Mouse (Mus musculus): ENCODE measurements around the gene Aldh1a7. TPM values are rescaled to one million over a fixed set of nuclear protein-coding genes. Genes with fewer than 3 reads are reported as not detected.

Gene Aldh1a7
- 0.08 TPM in 2 replicates for polyA plus RNA-seq (2015; fragmentation: Nextera tagmentation; extraction: Ambion mirVana)

DNA sequence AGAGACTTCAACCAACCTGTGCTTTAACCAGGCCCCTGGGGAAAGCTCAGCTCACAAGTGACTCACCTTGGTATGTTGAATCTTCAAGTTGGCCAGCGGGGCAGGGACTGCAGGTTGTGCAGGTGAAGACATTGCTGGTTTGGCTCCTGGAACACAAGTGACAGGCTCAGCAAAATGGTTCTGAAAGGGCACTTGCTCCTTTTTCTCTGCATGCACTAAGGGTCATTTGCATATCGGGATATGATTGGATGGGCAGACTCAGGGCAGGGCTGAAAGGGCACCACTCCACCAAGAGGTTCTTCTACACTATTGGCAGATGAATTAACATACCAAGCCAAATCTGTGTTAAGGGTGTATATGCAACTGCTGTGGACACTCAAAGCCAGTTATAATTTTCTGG is at the start of gene Aldh1a7:
Gene Aldh1a7 (minus strand): TSS at position 182 of the 400 bp plus-strand sequence.
- Histone ChIP-seq H3K4me3 (no peak within 1 kb of the TSS), H3K9ac (no peak within 1 kb of the TSS), H3K36me3 (ENCODE audit: poor library complexity, severe bottlenecking) (no peaks in the 10 kb centered on the region), H3K4me2 (no peak within 1 kb of the TSS), H3K4me1 (no peaks in the 10 kb centered on the region), H3K27me3 (no peaks in the 10 kb centered on the region), H3K27ac (no peak within 1 kb of the TSS), H3K9me3 (replicated peaks) (no peaks in the 10 kb centered on the region)
- ATAC-seq = no peak
- 46% methylated on average over 2 of the region's 2 CpGs for WGBS

DNA sequence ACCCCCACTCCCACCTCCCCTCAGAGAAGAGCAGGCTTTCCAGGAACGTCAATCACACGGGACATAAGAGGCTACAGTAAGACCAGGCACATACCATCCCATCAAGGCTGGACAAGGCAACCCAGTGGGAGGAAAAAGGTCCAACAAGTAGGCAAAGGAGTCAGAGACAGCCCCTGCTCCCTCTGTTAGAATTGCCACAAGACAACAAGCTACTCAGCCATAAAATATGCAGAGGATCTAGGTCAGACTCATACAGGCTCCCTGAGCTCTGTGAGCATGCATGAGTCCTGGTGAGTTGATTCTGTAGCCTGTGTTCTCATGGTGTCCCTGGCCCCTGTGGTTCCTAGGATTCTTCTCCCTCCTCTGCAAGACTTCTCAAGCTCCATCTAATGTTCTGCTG is 48.3 kb upstream of the Aldh1a7 start:
- Histone ChIP-seq H3K9me3 (replicated peaks) (no peaks in the 10 kb centered on the region), H3K27me3 (no peaks in the 10 kb centered on the region), H3K27ac (no peak overlapping the region), H3K4me2 (no peak overlapping the region), H3K9ac (no peak overlapping the region), H3K4me1 (no peaks in the 10 kb centered on the region), H3K4me3 (no peak overlapping the region), H3K36me3 (ENCODE audit: poor library complexity, severe bottlenecking) (no peaks in the 10 kb centered on the region)
- ATAC-seq = no peak
- WGBS = 83% methylated on average over 2 of the region's 2 CpGs

DNA sequence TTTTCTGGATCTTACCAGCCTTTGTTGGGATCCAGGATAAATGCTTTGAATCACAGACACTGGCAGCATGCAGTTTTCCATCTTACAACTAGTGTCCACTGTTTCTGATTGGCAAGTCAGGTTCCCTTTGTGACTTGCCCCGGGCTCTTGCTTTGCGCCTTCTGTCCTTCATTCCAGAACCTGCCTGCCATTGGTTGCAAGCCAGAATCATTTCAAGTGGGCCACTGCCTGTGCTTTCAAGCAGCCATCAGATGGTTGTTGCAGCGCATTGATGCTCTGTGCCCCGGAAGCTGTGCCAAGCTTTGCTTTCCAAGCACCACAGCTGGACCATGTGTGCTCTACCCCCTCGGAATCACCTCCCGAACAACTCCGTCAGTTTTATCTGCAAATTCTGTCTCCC is 46.6 kb upstream of the Aldh1a7 start:
- H3K4me3 ChIP-seq = no peak overlapping the region
- no peak overlapping the region for H3K4me2 ChIP-seq
- no peaks in the 10 kb centered on the region for H3K27me3 ChIP-seq
- H3K9ac ChIP-seq = no peak overlapping the region
- WGBS = 90% methylated on average over 7 of the region's 7 CpGs
- no peak for ATAC-seq
- no peak overlapping the region for H3K27ac ChIP-seq
- no peaks in the 10 kb centered on the region for H3K36me3 ChIP-seq (ENCODE audit: poor library complexity, severe bottlenecking)
- no peaks in the 10 kb centered on the region for H3K4me1 ChIP-seq
- H3K9me3 ChIP-seq (replicated peaks) = no peaks in the 10 kb centered on the region

DNA sequence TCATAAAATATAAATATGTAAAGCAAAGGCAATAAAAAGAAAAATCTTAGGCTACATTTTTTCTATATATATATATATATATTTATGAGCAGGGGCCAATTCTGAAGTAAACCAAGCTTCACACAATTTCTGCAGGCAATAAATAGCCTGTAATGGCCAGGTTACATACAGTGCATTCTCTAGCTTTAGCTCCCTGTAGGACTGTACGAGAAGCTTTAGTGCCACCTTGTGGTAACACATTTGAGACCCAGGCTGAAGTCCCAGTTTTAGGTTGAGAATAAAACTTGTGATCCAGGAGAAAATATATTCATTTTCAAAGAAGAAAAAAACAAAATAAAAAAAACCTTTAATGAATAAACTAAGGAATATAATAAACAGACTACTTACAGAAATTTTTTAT is 36.9 kb upstream of the Aldh1a7 start:
- WGBS = 40% methylated on average over 1 of the region's 1 CpGs
- Histone ChIP-seq H3K9ac (no peak overlapping the region), H3K9me3 (replicated peaks) (no peaks in the 10 kb centered on the region), H3K27ac (no peak overlapping the region), H3K4me2 (no peak overlapping the region), H3K27me3 (no peaks in the 10 kb centered on the region), H3K36me3 (ENCODE audit: poor library complexity, severe bottlenecking) (no peaks in the 10 kb centered on the region), H3K4me3 (no peak overlapping the region), H3K4me1 (no peaks in the 10 kb centered on the region)
- peak; percentile 89 for ATAC-seq

DNA sequence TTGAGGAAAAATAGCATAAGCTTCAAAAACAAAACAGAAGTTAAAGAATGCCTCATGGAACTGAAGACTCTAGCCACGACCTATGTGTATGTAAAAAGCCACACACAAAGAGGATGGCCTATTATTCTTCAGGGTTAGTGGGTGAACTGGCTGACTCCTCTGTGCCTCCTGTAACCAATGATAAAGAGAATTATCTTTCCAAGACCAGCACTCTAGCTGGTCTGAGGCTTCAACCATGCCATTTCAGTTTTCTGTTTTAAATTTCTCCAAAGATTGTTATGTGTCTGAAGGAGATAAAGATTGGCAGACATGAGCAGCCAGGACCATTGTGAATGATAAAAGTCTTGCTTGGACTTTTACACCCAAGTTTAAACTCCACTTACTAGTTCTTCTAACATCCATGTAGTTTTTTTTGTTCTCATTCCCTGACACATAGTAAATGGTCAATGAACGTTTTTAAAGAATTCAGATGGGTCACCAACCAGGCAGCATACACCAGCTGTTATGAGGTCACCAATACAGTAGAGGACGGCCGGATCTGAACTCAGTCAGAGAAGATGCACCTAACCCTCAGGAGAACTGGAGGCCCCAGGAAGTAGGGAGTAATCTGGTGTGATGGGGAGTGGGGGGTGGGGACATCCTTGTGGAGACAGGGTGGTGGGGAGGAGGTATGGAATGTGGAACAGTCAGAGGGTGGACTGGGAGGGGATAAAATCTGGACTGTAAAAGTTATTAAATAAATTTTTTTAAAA is 34.5 kb upstream of the Aldh1a7 start:
- no peaks in the 10 kb centered on the region for H3K27me3 ChIP-seq
- H3K4me2 ChIP-seq = no peak overlapping the region
- no peaks in the 10 kb centered on the region for H3K4me1 ChIP-seq
- H3K4me3 ChIP-seq = no peak overlapping the region
- no peak for ATAC-seq
- H3K27ac ChIP-seq = no peak overlapping the region
- H3K9me3 ChIP-seq (replicated peaks) = no peaks in the 10 kb centered on the region
- no peak overlapping the region for H3K9ac ChIP-seq
- 77% methylated on average over 4 of the region's 4 CpGs for WGBS
- H3K36me3 ChIP-seq (ENCODE audit: poor library complexity, severe bottlenecking) = no peaks in the 10 kb centered on the region

DNA sequence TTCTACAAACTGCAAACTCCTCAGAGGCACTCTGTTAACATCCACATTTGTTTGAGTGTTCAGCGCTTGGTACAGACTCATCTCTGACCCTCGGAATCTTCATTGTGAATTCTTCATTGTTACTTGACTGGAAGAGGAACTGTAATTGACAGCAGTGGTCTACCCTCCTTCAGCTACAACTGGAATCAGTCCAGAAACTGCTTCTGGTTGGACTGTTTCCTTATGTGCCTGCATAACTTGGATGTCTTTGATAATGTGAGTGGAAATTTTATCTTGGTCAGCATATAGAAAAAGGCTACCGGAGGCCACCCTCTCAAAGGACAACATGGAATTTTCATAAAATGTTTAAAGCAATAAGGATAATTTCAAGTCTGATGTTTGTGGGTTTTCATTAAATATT is 33.8 kb upstream of the Aldh1a7 start:
- Histone ChIP-seq H3K27ac (no peak overlapping the region), H3K4me1 (no peaks in the 10 kb centered on the region), H3K9ac (no peak overlapping the region), H3K4me2 (no peak overlapping the region), H3K36me3 (ENCODE audit: poor library complexity, severe bottlenecking) (no peaks in the 10 kb centered on the region), H3K27me3 (no peaks in the 10 kb centered on the region), H3K9me3 (replicated peaks) (no peaks in the 10 kb centered on the region), H3K4me3 (no peak overlapping the region)
- WGBS = 77% methylated on average over 3 of the region's 3 CpGs
- ATAC-seq = no peak

DNA sequence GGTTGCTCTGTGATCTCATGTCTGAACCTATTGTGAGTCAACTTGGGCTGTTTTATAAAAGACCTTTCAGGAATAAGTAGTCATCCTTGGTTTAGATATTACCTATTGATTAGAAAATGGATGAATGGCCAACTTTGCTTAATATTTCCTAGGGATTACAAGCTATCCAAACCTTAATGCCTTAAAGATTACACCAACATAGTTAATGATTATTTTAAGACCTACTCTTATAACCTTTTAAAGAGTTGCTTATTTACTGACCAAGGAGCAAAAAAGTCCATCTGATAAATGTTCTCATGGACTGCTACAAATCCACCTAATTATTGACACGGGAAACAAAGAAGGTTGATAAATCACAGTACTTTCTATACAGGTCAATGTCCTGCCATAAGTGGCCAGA is 17.3 kb upstream of the Aldh1a7 start:
- Histone ChIP-seq H3K9ac (no peak overlapping the region), H3K27ac (no peak overlapping the region), H3K9me3 (replicated peaks) (no peaks in the 10 kb centered on the region), H3K4me1 (no peaks in the 10 kb centered on the region), H3K4me2 (no peak overlapping the region), H3K27me3 (no peaks in the 10 kb centered on the region), H3K36me3 (ENCODE audit: poor library complexity, severe bottlenecking) (no peaks in the 10 kb centered on the region), H3K4me3 (no peak overlapping the region)
- no peak for ATAC-seq
- WGBS = 80% methylated on average over 1 of the region's 1 CpGs

DNA sequence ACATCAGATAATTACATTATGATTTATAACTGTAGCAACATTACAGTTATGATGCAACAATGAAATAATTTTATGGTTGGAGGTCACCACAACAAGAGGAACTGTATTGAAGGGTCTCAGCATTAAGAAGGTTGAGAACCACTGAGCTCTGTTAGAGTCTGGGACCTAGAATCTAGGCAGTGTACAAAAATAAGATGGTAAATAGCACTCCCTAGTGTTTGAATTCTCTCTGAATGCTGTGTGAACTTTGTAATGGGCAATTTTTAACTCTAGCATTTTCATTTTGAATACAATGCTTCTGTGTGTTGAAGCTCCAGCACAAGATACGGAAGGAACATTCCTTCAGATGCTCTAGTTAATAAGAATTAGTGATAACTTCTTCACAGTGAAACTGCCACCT is 916 bp upstream of the Aldh1a7 start:
- H3K27ac ChIP-seq = no peak overlapping the region
- no peaks in the 10 kb centered on the region for H3K4me1 ChIP-seq
- ATAC-seq = no peak
- H3K27me3 ChIP-seq = no peaks in the 10 kb centered on the region
- no peak overlapping the region for H3K9ac ChIP-seq
- H3K9me3 ChIP-seq (replicated peaks) = no peaks in the 10 kb centered on the region
- H3K4me2 ChIP-seq = no peak overlapping the region
- no peak overlapping the region for H3K4me3 ChIP-seq
- no peaks in the 10 kb centered on the region for H3K36me3 ChIP-seq (ENCODE audit: poor library complexity, severe bottlenecking)
- 89% methylated on average over 1 of the region's 1 CpGs for WGBS

DNA sequence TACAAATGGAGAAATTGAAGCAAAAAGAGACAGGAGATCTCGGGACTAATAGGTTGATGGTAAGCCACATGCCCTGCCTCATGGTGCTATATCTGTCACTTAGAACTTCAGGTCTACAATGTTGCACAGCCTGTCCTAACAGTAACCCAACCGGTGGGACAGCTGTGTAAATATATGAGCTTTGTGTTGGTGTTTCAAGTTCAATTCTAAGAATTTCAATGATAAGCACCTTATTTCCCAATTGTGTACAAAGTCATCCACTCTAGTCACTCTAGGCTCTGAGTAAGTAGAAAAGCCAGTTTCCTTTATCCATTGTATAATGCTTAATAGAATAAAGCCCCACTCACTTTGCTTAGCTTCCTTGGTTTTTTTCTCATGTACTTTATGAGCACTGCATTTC is 4.4 kb downstream of the Aldh1a7 start:
- no peak for ATAC-seq
- no peak overlapping the region for H3K27ac ChIP-seq
- H3K27me3 ChIP-seq = no peaks in the 10 kb centered on the region
- no peaks in the 10 kb centered on the region for H3K36me3 ChIP-seq (ENCODE audit: poor library complexity, severe bottlenecking)
- H3K4me3 ChIP-seq = no peak overlapping the region
- H3K9me3 ChIP-seq (replicated peaks) = no peaks in the 10 kb centered on the region
- H3K9ac ChIP-seq = no peak overlapping the region
- WGBS = 88% methylated on average over 2 of the region's 2 CpGs
- no peaks in the 10 kb centered on the region for H3K4me1 ChIP-seq
- H3K4me2 ChIP-seq = no peak overlapping the region

DNA sequence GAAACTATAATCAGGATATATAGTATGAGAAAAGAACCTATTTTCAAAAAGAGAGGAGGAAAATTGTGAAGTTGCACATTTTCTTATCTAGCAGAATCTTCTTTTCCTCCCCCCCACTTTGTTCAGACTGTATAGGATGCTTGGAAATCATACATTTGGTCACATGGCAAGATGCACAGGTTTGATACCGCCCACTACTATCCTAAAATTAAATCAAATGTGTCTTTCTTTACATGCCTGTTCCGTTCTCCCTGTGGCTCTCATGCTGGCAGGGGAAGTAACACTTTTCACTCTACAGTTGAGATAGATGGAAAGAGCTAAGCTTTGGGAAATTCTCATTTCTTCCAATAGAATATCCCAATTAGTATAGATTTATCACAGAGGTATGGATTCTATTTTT is 7.1 kb downstream of the Aldh1a7 start:
- Histone ChIP-seq H3K27me3 (no peaks in the 10 kb centered on the region), H3K4me1 (no peaks in the 10 kb centered on the region), H3K4me2 (no peak overlapping the region), H3K36me3 (ENCODE audit: poor library complexity, severe bottlenecking) (no peaks in the 10 kb centered on the region), H3K4me3 (no peak overlapping the region), H3K9ac (no peak overlapping the region), H3K27ac (no peak overlapping the region), H3K9me3 (replicated peaks) (no peaks in the 10 kb centered on the region)
- 90% methylated on average over 2 of the region's 2 CpGs for WGBS
- no peak for ATAC-seq

DNA sequence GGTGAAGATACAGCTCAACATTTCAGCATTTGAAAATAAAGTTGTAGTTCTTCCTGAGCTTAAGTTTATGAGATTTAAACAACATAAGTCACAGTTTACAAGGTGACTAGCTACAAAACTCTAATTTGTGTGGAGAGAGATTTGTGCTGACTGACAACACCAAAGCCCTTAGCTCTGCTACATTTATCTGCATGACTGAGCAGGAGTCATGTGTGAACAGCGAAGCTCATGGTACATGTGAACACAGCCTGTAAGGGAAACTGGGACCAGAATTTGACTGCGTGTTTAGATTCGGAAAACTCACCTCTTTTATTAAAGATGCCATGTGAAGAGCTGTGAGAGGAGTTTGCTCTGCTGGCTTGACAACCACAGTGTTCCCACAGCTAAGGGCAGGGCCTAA is 11.7 kb downstream of the Aldh1a7 start:
- Histone ChIP-seq H3K27me3 (no peaks in the 10 kb centered on the region), H3K9me3 (replicated peaks) (no peaks in the 10 kb centered on the region), H3K4me1 (no peaks in the 10 kb centered on the region), H3K4me2 (no peak overlapping the region), H3K4me3 (no peak overlapping the region), H3K9ac (no peak overlapping the region), H3K36me3 (ENCODE audit: poor library complexity, severe bottlenecking) (no peaks in the 10 kb centered on the region), H3K27ac (no peak overlapping the region)
- 69% methylated on average over 3 of the region's 3 CpGs for WGBS
- ATAC-seq = no peak

DNA sequence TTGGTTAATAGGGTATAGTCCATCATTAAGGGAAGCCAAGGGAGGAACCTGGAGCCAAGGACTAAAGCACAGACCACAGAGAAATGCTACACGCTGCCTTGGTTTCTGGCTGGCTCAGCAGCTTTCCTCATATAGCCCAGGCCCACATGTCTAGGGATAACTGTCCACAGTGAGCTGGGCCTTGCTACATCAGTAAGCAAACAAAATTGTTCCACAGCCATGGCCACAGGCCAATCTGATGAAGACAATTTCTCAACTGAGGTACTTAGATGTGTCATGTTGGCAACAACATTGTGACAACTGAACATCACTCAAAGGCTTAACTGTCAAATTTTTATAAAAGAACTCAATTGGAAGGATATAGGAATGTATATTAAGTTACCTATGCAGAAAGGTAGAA is 12.3 kb downstream of the Aldh1a7 start:
- H3K9ac ChIP-seq = no peak overlapping the region
- no peaks in the 10 kb centered on the region for H3K36me3 ChIP-seq (ENCODE audit: poor library complexity, severe bottlenecking)
- WGBS = 93% methylated on average over 1 of the region's 1 CpGs
- H3K27ac ChIP-seq = no peak overlapping the region
- ATAC-seq = no peak
- no peak overlapping the region for H3K4me2 ChIP-seq
- no peak overlapping the region for H3K4me3 ChIP-seq
- no peaks in the 10 kb centered on the region for H3K4me1 ChIP-seq
- no peaks in the 10 kb centered on the region for H3K9me3 ChIP-seq (replicated peaks)
- H3K27me3 ChIP-seq = no peaks in the 10 kb centered on the region

DNA sequence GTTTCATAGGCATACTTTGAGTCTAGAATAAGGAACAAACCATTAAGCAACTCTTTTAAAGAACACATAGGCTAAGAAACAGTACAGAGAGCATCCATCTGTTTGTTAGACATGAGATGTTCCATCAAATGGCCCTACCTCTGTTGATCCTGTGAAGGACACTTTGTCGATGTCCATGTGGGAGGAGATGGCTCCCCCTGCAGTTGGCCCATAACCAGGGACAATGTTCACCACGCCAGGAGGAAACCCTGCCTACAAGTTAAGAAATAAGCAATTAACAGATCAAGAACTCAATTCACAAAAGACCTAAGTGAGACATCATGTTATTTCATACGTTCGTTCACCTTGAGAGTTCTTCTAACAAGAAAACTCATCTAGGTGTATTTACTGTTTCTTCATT is 12.8 kb downstream of the Aldh1a7 start:
- WGBS = 91% methylated on average over 4 of the region's 4 CpGs

More for the DNA sequence above, 12.8 kb downstream of the Aldh1a7 start:
- Histone ChIP-seq H3K4me3 (no peak overlapping the region), H3K9me3 (replicated peaks) (no peaks in the 10 kb centered on the region), H3K36me3 (ENCODE audit: poor library complexity, severe bottlenecking) (no peaks in the 10 kb centered on the region), H3K4me1 (no peaks in the 10 kb centered on the region), H3K27ac (no peak overlapping the region), H3K9ac (no peak overlapping the region), H3K27me3 (no peaks in the 10 kb centered on the region), H3K4me2 (no peak overlapping the region)
- no peak for ATAC-seq
